Mouse (Mus musculus) cerebellum, adult 2 months (tissue): ENCODE measurements around the gene Rnf128. TPM values are rescaled to one million over a fixed set of nuclear protein-coding genes. Genes with fewer than 3 reads are reported as not detected.
"Not testable (repeated sequence)": the region's sequence is repeated elsewhere in the genome, so short reads cannot be mapped to it uniquely, and the experiment has no call there.

Experiments used
- DNase-seq, 2 experiments: peaks; one replicate each; pipeline ENCODE4 v3.0.0; 2021
- H3K27ac ChIP-seq: fragments of 200-500 bp; 2 replicates; pipeline ENCODE4 v1.5.1; 2012; ENCODE audit warnings: low read length, control low read depth, inconsistent platforms; ENCODE audit not compliant: insufficient read depth
- H3K27me3 ChIP-seq: fragments of 200-500 bp; 2 replicates; pipeline ENCODE4 v1.6.1; 2012; ENCODE audit warnings: inconsistent platforms, mild to moderate bottlenecking, low read length, moderate library complexity; ENCODE audit not compliant: control insufficient read depth, insufficient read depth
- H3K4me1 ChIP-seq: fragments of 200-500 bp; 2 replicates; pipeline ENCODE4 v1.6.1; 2011; ENCODE audit warnings: low read length; ENCODE audit not compliant: control insufficient read depth, insufficient read depth
- H3K4me3 ChIP-seq: fragments of 200-500 bp; replicated peaks from 2 replicates; pipeline ENCODE3; 2011; ENCODE audit warnings: mild to moderate bottlenecking, low read depth, low read length, control low read depth; ENCODE audit not compliant: insufficient read depth
- CTCF ChIP-seq: fragments of 200-500 bp; IDR thresholded peaks from 2 replicates; pipeline ENCODE4 v1.5.1; 2011; ENCODE audit warnings: low read depth, mild to moderate bottlenecking, control low read depth, low read length, moderate library complexity, borderline replicate concordance; ENCODE audit not compliant: insufficient read depth
- POLR2A ChIP-seq: fragments of 200-500 bp; IDR thresholded peaks from 2 replicates; pipeline ENCODE4 v1.6.1; 2011; ENCODE audit warnings: low read length, control low read depth, borderline replicate concordance; ENCODE audit not compliant: insufficient read depth
- WGBS: fragments of 180-500 bp; shearing (Covaris S2); methylation state at CpG from one replicate; pipeline ENCODE4 v1.1.7; 2018; 5-methylcytosine and 5-hydroxymethylcytosine counted together
- polyA plus RNA-seq: library from polyadenylated mRNA; depleted of rRNA; stranded (reverse); fragments of >200 nt; gene quantifications from 2 replicates; pipeline ENCODE4 v1.2.3, GENCODE M21; 2012

The Rnf128 gene
- polyA plus RNA-seq, 1 experiment = 15.7 TPM

DNA sequence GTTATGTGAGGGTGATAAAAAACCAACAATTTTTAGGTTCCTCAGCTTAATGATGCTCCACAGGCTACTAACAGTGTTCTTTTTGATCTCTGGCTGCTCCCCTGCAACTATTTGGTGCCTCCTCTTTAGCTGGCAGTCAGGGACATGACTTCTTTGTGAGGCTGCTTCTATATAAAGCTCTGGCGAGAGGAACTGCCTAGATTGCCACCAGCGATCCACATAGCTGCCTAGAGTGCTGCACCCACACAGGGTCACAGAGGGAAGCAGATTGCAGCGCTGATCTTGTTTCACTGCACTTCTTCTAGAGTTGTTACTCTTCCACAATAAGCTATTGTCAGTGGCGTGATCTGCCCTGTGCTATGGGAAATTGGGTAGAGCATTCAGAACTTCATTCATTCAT, 20.5 kb downstream of the Rnf128 start:
- no peak overlapping the region for H3K27ac ChIP-seq
- WGBS = 38% methylated on average over 4 of the region's 4 CpGs
- no peak for DNase-seq
- H3K4me3 ChIP-seq = no peak overlapping the region
- no peaks in the 10 kb centered on the region for H3K27me3 ChIP-seq
- TF ChIP-seq POLR2A (no peak), CTCF (no peak)
- no peaks in the 10 kb centered on the region for H3K4me1 ChIP-seq

DNA sequence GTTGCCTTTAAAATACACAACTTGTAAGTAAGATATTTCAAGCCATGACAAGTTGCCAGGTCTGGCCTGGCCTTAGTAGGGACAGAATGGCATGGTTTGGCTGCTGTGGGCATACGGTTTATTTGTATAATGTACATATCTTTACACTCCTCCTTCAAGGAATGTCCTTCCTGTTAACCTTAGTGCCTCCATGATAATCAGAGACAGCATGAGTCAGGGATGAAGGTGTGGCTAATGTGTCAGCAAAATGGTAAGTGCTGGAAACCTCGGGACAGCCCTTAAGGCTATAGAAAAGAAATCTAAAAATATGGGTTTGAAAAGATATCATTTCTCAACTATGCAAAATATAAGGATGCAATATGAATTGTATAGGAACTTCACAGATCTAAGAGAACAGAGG, 23.6 kb downstream of the Rnf128 start:
- H3K27ac ChIP-seq, H3K4me3 ChIP-seq, DNase-seq, H3K27me3 ChIP-seq, H3K4me1 ChIP-seq: not testable (repeated sequence)
- 84% methylated on average over 2 of the region's 2 CpGs for WGBS

DNA sequence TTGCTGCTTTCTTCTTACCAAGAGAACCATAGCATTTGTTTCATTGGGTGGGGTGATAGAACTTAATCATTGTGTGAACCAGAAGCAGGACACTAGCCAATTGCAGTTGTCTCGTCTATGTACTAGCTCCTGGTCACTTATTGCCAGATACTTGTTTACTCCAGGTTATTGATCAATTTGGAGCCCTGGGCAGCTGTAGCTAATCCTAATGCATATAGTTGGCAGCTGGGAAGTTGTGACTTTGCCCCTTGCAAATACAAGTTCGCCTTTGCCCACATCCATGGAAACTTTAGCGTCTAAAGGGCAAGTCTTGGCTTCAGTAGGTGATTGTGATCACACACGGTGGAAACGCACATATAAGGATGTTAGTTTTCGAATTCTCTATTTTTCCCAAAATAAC, 33.3 kb downstream of the Rnf128 start:
- no peak for DNase-seq

DNA sequence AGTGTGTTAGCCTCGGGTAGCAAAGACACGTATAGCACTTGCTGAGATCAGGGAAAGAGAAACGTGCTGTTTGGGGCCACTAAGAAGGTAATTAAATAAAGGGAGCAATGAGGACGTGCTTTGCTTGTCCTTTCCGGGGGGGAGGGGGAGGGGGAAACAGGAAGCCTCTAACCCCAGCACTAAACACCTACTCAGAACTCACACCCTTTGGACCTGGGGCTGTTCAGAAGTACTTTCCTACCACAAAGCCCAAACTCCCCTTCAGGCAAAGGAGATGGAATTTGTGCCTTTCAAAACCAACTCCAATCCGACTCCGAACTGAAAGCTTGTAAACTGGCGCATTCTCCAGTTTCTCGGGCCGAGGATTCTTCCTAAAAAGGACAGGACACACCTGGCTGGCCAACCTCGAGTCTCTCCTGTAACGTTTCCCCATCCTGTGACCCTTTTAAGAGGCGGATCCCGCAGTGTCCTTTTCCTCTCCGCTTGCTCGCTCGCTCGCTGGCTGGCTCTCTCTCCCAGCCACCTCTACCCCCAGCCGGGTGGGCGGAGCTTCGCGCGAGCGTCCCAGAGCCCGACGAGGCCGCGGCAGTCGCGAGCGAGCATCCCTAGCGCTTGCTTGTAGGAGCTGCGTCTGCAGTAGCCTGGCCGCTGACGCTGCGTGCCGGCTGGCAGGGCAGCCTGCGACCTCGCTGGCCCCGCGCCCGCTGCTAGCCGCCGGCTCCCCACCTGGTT, 47.1 kb downstream of the Rnf128 start:
- peak overlapping the region; percentile 94 for H3K27ac ChIP-seq
- 4% methylated on average over 41 of the region's 44 CpGs for WGBS

More for the DNA sequence above, 33.3 kb downstream of the Rnf128 start:
- Histone ChIP-seq H3K4me3 (no peak overlapping the region), H3K27ac (no peak overlapping the region), H3K27me3 (no peaks in the 10 kb centered on the region), H3K4me1 (no peaks in the 10 kb centered on the region)
- 84% methylated on average over 6 of the region's 6 CpGs for WGBS
- TF ChIP-seq POLR2A = no peak
- no peak for TF ChIP-seq CTCF

DNA sequence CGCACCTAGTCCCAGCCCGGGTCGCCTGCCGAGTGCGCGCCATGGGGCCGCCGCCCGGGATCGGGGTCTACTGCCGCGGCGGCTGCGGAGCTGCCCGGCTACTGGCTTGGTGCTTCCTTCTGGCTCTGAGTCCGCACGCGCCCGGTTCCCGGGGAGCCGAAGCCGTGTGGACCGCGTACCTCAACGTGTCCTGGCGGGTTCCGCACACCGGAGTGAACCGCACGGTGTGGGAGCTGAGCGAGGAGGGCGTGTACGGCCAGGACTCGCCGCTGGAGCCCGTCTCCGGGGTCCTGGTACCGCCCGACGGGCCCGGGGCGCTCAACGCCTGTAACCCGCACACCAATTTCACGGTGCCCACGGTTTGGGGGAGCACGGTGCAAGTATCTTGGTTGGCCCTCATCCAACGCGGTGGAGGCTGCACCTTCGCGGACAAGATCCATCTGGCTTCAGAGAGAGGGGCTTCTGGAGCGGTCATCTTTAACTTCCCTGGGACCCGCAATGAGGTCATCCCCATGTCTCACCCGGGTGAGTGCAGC, 47.7 kb downstream of the Rnf128 start:
- H3K4me1 ChIP-seq = peaks cover 7% of the 10 kb centered on the region
- H3K4me3 ChIP-seq = peak overlapping the region; percentile 93
- WGBS = 10% methylated on average over 53 of the region's 54 CpGs
- TF ChIP-seq POLR2A (no peak), CTCF (no peak)
- H3K27ac ChIP-seq = peak overlapping the region; percentile 84
- no peak for DNase-seq
- no peaks in the 10 kb centered on the region for H3K27me3 ChIP-seq

More for the DNA sequence above, 47.1 kb downstream of the Rnf128 start:
- peak; percentile 90 to 92 for DNase-seq
- H3K4me3 ChIP-seq = peak overlapping the region; percentile 93
- TF ChIP-seq CTCF (no peak), POLR2A (peak; percentile 73; the same call in 1 of the 2 replicates)
- H3K27me3 ChIP-seq = no peaks in the 10 kb centered on the region
- peaks cover 7% of the 10 kb centered on the region for H3K4me1 ChIP-seq

DNA sequence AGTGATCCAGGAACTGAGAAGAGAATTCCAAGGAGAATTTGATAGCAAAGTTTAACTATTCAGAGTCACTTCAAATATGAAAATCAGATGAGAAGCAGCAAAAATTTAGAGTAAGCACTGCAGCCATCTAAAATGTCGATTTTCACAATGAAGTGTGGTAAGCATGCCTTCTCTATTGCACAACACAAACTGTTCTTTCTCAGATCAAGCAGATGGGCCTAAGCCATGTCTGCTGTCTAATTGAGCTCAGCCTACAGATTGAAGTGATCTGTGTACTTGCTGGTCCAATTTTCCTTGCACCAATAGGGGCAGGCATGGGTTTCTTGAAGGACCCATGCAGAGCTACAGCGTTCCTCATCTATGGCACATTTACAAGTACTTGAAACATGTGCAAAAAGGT, 51.6 kb downstream of the Rnf128 start:
- no peaks in the 10 kb centered on the region for H3K27me3 ChIP-seq
- no peak overlapping the region for H3K27ac ChIP-seq
- no peak overlapping the region for H3K4me3 ChIP-seq
- peaks cover 7% of the 10 kb centered on the region for H3K4me1 ChIP-seq
- TF ChIP-seq CTCF (no peak), POLR2A (no peak)
- DNase-seq = no peak
- WGBS = 61% methylated on average over 2 of the region's 2 CpGs

DNA sequence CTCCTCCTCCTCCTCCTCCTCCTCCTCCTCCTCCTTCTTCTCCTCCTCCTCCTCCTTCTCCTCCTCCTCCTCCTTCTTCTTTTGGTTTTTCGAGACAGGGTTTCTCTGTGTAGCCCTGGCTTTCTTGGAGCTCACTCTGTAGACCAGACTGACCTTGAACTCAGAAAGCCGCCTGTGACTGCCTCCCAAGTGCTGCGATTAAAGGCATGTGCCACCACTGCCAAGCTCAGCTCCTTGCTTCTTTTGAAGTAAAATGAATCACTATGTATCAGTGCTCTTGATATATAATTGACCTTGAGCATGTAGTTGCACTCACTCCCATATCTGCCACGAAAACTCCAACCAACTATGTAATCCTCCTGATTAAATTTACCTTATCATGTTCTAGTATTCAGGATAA, 59.0 kb downstream of the Rnf128 start:
- no peaks in the 10 kb centered on the region for H3K27me3 ChIP-seq
- H3K4me3 ChIP-seq = no peak overlapping the region
- no peak for DNase-seq
- no peak overlapping the region for H3K27ac ChIP-seq
- TF ChIP-seq CTCF (no peak), POLR2A (no peak)
- WGBS = 89% methylated on average over 3 of the region's 4 CpGs
- no peaks in the 10 kb centered on the region for H3K4me1 ChIP-seq

DNA sequence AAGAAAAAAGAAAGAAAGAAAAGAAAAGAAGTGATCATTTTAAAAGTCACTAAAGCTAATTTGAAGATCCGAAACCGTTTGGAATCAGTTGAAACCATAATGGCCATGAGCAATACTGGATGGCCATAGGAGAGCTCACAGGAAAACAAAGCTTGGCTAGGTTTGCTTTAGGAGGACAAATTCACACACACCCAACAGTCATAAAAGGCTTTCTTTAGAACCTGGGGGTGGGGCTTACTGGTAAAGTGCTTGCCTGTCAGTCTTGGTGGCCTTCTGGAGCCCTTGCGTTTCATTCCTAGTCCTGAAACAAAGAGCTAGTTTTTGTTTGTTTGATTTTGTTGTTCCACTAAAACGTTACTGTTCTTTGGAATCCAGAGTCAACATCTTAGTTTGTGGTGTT, 71.6 kb downstream of the Rnf128 start:
- H3K27ac ChIP-seq = no peak overlapping the region
- 79% methylated on average over 4 of the region's 4 CpGs for WGBS
- no peaks in the 10 kb centered on the region for H3K27me3 ChIP-seq
- TF ChIP-seq POLR2A (no peak), CTCF (no peak)
- no peaks in the 10 kb centered on the region for H3K4me1 ChIP-seq
- H3K4me3 ChIP-seq = no peak overlapping the region
- no peak for DNase-seq
